Mouse (Mus musculus) heart, postnatal 0 days (tissue): ENCODE measurements around the gene Rasd1.

Experiments used
- CTCF ChIP-seq: IDR thresholded peaks from 2 replicates; pipeline ENCODE4 v1.5.1; 2016; ENCODE audit warnings: antibody characterized with exemption, control low read depth, low read depth
- EP300 ChIP-seq: IDR thresholded peaks from 2 replicates; pipeline ENCODE4 v1.6.1; 2016; ENCODE audit warnings: antibody characterized with exemption, low read depth

GRCm38 (mm10) chr11:59918014-59918413 lies 46.7 kb downstream of the Rasd1 start:
- no peak for TF ChIP-seq CTCF
- TF ChIP-seq EP300 = peak; percentile 81
